Mouse (Mus musculus) embryo, embryonic 11 days (tissue): ENCODE measurements around the gene Wdtc1.

ENCODE experiments used
- DNase-seq: peaks from one replicate; pipeline ENCODE4 v3.0.0-alpha.2; 2015

The Wdtc1 gene

GRCm38 (mm10) chr4:133247806-133248449 is 105.4 kb downstream of the Wdtc1 start:
- no peak for DNase-seq

- DNase-seq, result no peak
Observed at GRCm38 (mm10) chr4:133247072-133247471, 106.2 kb downstream of the Wdtc1 start.

GRCm38 (mm10) chr4:133244289-133244688 is 109.0 kb downstream of the Wdtc1 start:
- no peak for DNase-seq

GRCm38 (mm10) chr4:133243538-133243937 is 109.7 kb downstream of the Wdtc1 start:
- DNase-seq, result no peak

- DNase-seq, result no peak
Observed at GRCm38 (mm10) chr4:133242710-133243109, 110.6 kb downstream of the Wdtc1 start.
